Mouse (Mus musculus) lung, postnatal 0 days (tissue): Measurements from ENCODE around the gene Telo2.

Experiments
- CTCF ChIP-seq: IDR thresholded peaks from 2 replicates; pipeline ENCODE4 v1.5.1; 2016; ENCODE audit warnings: antibody characterized with exemption, mild to moderate bottlenecking
- EP300 ChIP-seq: IDR thresholded peaks from 2 replicates; pipeline ENCODE4 v1.6.1; 2016; ENCODE audit warnings: antibody characterized with exemption, mild to moderate bottlenecking, control low read depth

GRCm38 (mm10) chr17:25083444-25083931 lies 32.3 kb downstream of the Telo2 start, which contains the start of gene Tmem204:
- peak; percentile 87 for TF ChIP-seq EP300
- TF ChIP-seq CTCF: peak; percentile 77
